Mouse (Mus musculus): ENCODE data around the gene Tmem132c.

The Tmem132c gene

GRCm38 (mm10) chr5:127347053-127347748 is 105.6 kb downstream of the Tmem132c start:
- no peak for DNase-seq

DNA sequence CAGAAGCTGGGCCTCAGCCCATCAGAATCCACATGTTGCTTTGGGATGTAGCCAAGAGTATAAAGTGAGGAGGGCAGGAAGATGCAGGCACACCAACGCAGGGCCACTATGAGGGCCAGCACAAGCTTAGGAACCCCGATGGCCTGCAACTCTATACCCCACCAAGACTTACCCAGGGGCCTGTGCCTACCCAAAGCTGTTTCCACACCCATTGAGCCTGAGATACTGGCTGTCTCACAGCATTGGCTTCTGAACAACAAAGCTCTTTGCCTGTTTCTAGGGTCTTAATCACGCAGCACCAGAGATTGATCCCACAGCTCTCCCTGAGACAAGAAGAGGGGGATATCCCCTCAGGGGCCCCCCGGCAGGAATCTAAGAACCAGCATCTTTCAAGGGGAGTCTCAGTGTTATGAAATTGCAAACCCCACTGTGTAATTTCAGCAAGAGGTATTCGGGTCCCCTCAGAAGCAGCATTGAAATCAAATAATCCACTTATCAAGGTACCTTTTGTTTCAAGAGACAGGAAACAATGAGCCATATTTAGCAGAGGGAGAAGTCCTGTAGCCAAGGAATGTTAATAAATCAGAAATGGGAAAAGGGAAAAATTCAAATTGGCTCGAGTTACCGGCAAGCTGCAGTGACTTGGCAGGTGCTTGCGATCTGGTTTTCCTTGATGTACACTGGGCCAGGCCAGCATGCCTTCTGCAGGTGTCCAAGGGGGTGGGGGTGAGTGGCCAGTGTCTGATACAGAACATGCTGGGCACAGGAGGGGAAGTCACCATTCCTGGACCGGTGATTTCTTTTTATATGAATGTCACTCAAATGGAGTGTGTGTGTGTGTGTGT is 107.8 kb downstream of the Tmem132c start:
- no peak for DNase-seq

GRCm38 (mm10) chr5:127353002-127353401 is 111.4 kb downstream of the Tmem132c start:
- DNase-seq, result peak; percentile 11

DNA sequence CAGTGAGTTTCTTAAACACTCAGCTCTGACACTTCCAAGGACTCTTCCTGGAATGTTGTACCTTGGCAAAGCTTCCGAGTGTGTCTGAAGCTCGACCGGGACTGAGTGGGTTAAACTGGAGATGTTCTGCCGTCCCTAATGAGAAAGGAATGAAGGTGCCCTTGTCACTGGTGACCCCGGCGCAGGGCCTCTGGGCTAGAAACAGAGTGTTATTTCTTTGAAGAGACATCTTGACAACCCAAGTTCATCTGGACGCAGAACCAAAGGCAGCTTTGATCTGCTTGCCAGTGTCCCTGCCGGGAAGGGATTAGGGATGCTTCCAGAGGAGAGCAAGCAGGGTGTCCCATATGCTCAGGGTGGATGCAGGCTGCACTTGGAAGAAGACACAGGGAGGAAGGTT is 114.2 kb downstream of the Tmem132c start:
- DNase-seq, result no peak

DNA sequence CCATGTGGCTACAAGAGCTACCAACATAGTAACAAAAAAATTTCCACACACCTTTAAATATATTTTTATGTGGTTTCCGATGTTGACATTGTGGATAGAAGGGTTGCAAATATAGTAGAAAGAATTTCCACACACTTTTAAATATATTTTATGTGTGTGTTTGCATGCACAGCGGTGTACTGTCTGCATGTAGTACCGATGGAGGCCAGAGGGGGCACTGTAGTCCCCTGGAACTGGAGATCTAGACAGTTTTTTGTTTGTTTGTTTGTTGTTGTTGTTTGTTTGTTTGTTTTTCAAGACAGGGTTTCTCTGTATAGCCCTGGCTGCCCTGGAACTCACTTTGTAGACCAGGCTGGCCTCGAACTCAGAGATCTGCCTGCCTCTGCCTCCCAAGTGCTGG is 116.3 kb downstream of the Tmem132c start:
- peak; percentile 16 for DNase-seq

DNA sequence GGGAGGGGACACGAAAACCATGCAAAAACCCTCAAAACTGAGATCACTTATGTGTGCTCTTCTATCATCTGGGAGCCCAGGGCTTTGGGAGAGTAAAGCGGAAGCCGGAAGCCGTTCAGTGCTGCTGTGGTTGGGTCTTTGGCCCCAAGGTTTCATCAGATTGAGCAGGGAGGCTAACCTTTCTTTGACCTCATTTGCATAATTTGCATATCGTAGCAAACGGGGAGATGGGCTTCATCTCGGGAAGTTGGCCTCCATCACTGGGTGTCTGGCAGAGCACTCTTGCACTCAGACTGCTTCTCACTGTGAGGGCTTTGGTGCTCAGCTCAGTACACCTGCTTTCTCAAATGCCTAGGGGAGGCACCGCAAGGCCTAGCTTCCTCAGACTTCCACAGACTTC is 119.5 kb downstream of the Tmem132c start:
- no peak for DNase-seq

DNA sequence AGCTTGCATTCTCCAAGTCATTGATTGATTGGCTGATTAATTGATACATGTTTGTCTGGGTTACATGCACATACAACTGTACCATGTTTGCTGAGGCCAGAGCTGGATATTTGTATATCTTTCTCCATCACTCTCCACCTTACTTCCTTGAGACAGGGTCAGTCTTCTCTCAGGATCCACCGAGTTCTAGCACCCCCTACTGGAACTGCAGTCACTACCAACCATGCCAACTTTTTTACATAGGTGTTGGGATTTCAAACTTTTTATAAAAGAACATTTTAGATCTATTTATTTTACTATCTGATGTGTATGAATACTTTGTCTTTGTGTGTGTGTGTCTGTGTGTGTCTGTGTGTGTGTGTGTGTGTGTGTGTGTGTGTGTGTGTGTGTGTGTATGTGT is 123.5 kb downstream of the Tmem132c start:
- DNase-seq, result no peak

- no peak for DNase-seq
These were observed 126.6 kb downstream of the Tmem132c start for GRCm38 (mm10) chr5:127368191-127368590.

GRCm38 (mm10) chr5:127369812-127370211 is 128.2 kb downstream of the Tmem132c start:
- DNase-seq, result no peak

DNA sequence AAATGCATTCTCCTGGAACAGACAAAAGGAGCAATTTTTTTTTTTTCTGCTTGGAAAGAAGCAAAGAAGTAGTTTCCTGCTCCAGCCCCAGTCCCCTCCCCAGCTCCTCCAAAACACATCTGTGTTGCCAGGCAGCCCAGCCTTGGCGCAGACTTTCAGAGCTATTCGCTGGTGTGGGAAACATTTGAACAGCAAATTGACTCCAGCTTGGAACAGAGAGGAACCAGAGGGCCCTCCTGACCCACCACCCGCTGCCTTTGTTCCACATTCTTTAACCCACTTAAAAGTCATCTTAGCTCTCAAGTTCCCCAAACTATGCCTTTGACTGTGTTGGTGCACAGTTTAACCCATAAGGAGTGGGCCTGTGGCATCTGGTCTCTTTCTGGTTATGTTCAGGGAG is 128.9 kb downstream of the Tmem132c start:
- DNase-seq, result no peak

DNA sequence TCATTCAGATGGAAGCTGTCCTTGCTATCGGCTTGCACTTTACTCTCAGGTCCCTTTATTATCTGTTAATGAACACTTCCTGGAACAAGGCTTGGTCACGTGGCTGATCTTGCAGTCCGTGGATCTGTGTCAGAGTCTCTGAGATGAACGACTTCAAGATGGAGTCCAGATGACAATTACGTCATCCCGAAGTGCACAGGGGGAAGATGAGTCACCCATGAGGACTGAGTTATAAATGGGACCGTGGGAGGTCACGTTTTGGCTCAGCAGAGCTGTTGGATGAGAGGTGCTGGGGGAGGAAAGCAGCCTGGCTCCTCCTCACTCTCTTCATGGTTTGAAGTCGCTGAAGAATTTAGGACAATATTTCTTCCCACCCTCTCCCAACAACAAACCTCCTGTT is 132.6 kb downstream of the Tmem132c start:
- DNase-seq, result no peak

DNA sequence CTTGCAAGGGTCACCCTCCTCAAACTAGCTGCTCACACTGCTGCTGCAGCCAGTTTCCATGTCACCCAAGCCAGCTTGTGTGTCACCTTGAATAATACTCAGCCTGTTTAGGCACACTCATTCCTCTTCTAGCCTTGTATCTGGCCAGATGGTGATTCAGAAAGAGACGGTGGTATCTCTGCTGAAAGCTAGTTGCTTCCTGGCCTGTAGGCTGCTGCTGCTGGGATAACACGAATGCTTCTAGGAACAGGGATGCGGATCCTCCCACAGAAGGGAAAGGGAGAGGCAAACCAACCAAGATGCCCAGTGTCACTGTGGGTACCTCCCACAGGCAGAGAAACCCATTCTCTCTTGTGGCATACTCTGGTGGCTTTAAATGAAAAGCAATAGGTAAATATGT is 134.0 kb downstream of the Tmem132c start:
- DNase-seq, result no peak

DNA sequence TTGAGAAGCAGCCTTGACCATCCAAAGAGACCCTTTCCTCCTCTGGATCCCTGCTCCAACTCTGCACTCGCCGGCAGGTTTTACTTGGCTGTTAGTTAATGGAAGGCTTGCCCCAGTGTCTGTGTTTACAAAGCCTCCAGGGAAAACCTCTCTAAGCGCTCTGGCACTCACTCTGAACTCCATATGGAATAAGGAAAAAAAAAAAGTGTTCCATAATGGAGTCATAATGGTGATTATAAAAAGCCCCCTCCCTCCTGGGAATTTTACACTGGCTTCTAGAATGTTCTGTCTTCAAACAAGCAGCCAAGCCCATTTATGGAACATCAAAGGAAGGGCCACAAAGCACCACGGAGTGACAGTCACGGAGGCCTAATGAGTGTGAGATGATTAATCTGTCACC is 136.9 kb downstream of the Tmem132c start:
- no peak for DNase-seq

DNA sequence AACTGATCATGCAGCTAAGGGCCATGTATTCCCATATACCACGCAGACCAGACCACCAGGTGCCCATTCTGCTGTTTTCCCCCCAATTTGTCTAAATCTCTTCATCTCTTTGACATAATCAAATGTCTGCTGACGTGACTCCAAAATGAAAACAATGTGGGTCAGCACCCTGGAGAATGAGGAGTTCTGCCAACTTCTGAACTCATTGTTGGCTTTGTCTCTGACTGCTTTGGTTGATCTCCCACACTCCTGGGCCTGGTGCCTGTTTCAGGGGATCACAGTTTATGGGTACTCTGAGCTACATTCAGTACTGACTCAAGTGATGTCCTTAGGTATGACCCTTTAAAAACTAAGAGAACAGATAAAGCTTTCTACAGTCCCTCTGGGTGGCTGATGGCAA is 137.7 kb downstream of the Tmem132c start:
- no peak for DNase-seq

DNA sequence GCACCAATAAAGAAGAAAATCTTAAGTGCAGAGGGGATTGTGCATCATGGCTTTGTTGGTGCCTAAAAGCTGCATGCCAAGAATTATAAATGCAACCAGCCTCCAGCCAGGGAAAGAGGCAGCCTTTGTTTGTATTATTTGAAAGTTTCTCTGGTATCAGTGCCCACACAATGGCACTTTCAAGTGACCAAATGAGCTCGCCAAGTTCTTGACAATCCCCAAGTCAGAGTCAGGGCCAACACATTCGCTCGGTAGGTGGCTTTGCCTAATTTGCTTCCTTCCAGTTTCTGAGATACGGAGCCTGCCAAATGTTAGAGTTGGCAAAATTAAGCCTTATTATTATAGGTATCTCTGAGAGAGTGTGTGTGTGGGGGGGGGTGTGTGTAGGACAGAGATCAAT is 139.6 kb downstream of the Tmem132c start:
- no peak for DNase-seq

GRCm38 (mm10) chr5:127382571-127382970 is 141.0 kb downstream of the Tmem132c start:
- DNase-seq, result no peak

DNA sequence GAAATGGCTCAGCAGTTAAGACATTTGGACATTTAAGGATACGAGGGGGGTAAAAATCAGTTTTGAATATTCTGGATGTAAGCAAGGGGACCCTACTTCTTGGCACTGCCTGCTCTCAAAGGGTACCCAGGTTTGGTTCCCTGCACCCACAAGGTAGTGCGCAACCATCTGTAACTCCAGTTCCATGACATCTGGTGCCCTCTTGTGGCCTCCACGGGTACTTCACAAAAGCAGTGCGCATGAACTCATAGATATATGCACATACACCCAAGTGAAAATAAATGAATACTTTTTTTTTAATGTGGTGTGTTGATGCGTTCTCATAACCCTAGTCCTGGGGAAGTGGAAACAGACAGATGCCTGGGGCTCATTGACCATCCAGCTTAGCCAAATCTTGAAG is 149.6 kb downstream of the Tmem132c start:
- DNase-seq, result peak; percentile 6

DNA sequence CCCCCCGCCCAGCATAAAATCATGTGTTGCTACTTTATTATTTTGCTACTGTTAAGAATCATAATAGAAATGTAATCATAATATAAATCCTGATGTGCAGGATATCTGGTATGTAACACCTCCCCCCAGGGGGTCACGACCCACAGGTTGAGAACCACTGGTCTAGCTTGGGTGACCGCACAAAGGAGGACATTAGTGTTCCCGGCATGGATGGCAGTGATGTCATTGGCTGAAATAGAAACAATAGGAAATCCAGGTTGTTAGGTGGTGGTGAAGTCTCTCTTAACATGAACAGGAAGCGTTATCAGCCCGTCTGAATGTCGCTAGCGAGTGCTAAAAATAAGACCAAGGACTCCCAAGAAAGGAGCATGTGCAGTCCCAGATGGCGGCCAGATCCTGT is 155.3 kb downstream of the Tmem132c start:
- no peak for DNase-seq

DNA sequence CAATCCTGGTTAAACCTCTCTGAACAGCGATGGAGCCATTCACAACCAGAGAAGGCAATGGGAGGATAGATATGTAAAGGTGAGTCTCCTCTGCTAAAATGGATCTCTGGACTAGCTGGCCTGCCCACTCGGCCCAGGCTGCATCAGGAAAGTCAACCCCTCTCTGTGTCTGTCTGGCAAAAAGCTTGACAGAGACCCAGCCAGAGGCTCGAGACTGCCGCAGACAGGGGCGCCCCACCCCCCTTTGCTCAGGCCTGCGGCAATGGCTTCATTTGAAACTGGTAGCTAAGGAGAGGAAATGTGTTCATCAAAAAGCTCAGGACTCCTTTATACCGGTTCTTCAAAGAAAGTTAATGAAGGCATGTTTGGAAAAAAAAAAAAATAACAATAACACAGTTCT is 156.4 kb downstream of the Tmem132c start:
- DNase-seq, result no peak

DNA sequence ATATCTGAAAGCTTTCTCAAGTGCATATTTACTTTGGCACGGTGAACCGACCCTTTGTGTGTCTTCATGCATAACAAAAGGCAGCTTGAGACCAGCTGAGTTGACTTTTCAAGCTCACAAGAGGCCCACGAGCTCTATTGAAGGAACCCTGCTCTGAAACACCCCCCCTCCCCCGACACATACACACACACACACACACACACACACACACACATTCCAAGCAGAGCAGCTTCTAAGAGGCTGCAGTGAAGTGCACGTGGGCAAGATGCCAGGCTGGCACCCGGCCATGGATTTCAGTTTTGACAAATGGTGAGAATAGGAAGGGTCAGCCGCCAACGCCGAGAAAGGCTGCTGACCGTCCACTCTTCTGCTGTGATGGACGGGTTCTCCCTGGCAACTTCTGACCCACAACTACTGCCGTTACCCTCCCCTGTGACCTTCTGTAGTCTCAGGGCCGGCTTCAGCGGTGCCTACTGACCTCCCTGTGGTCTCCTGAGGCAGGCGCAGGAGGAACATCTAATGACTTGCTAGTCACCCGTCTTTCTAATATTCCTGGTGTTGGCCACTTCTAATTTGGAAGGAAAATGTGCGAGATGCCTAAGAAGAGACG is 163.9 kb downstream of the Tmem132c start:
- no peak for DNase-seq

DNA sequence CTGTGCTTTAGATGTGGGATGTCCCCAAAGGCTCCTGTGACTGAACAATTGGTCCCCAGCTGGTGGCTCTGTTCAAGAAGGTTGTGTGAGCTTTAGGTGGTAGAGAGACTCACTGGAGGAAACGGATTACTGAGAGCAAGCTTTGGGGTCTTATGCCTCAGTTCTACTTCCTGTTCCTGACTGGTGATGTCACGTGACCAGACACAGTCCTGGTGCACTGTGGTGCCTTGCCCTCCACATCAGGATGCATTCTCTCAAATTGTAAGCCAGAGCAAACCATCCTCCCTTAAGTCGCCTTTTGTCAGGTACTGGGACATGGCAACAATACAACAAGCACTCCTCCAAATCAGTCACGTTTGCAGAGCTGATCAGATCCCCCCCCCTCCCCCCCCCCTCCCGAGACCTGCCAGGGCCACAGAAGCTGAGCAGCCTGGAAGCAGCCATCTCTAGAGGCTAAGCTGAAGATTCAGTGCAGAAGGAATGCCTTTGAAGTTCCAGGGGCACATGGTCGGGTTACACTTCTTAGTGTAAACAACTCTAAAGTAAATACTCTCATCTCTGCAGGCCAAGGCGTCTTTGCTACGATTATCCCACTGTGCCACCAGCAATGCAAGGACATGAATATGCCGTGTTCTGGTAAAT is 164.5 kb downstream of the Tmem132c start:
- no peak for DNase-seq

DNA sequence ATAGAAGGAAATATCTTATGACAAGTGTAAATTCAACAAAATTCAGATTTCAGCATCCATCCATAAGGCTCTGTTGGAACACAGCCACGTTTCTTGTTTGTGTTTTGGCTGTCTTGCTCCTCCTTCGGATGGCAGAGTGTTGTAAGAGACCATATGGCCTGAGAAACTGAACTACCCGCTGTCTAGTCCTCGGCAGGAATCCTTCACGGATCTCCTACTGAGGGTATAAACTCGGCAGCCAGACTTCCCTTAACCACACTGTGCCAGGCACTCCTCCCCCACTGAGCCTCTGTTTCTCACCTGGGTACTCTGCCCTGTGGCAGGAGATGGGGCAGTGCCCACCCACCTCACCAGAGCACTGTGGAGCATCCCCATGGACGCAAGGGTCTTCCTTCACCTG is 174.9 kb downstream of the Tmem132c start:
- DNase-seq, result no peak

DNA sequence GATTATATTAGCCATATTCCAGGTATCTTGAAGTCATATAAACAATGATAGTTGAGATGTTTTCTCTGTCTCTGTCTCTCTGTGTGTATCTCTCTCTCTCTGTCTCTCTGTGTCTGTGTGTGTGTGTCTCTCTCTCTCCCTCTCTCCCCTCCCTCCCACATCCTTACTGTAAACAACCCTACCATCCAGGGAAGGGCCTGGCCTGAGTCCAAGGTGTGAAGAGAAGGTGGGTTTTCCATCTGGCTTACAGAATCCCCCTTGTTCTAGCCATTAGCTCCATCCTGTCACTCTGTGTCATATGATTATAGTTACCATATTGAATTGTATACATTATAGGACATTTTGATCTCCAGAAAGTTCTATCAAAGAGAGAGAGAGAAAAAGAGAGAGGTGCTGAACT is 182.3 kb downstream of the Tmem132c start:
- no peak for DNase-seq

- no peak for DNase-seq
These were observed 187.5 kb downstream of the Tmem132c start for GRCm38 (mm10) chr5:127429124-127429523.
